Mouse (Mus musculus) hindbrain, embryonic 15.5 days (tissue): ENCODE results near the gene Nt5c2. TPM values are rescaled to one million over a fixed set of nuclear protein-coding genes. Genes with fewer than 3 reads are reported as not detected.

Source experiments
- ATAC-seq: fragments of 200-750 bp; cut with Nextera tagmentation; 2 replicates; pipeline ENCODE4 v1.8.0; 2017; ENCODE audit warnings: low read depth, moderate number of reproducible peaks, moderate TSS enrichment; ENCODE audit not compliant: low FRiP score
- H3K27ac ChIP-seq: fragments of 300-500 bp; sonication (generic); replicated peaks from 2 replicates; pipeline ENCODE4 v1.5.1; 2015; ENCODE audit warnings: mild to moderate bottlenecking, inconsistent platforms
- H3K27me3 ChIP-seq: fragments of 300-500 bp; sonication (generic); 2 replicates; pipeline ENCODE4 v1.6.1; 2015; ENCODE audit warnings: control low read depth, inconsistent platforms
- H3K36me3 ChIP-seq: fragments of 300-500 bp; sonication (generic); 2 replicates; pipeline ENCODE4 v1.6.1; 2015; ENCODE audit warnings: control low read depth, inconsistent platforms
- H3K4me1 ChIP-seq: fragments of 300-500 bp; sonication (generic); replicated peaks from 2 replicates; pipeline ENCODE4 v1.6.1; 2015; ENCODE audit warnings: control low read depth, inconsistent platforms
- H3K4me2 ChIP-seq: fragments of 300-500 bp; sonication (generic); 2 replicates; pipeline ENCODE4 v1.6.1; 2015; ENCODE audit warnings: moderate library complexity, mild to moderate bottlenecking, inconsistent platforms
- H3K4me3 ChIP-seq: fragments of 300-500 bp; sonication (generic); 2 replicates; pipeline ENCODE4 v1.5.1; 2015; ENCODE audit warnings: mild to moderate bottlenecking, inconsistent platforms
- H3K9ac ChIP-seq: fragments of 300-500 bp; sonication (generic); 2 replicates; pipeline ENCODE4 v1.6.1; 2015; ENCODE audit warnings: inconsistent platforms
- H3K9me3 ChIP-seq: fragments of 300-500 bp; sonication (generic); 2 replicates; pipeline ENCODE4 v1.6.1; 2016; ENCODE audit warnings: control low read depth, inconsistent platforms
- WGBS: fragments of 180-500 bp; shearing (Covaris S2); methylation state at CpG from one replicate; pipeline ENCODE4 v1.1.7; 2015; 5-methylcytosine and 5-hydroxymethylcytosine counted together
- polyA plus RNA-seq: library from polyadenylated mRNA; unstranded; fragments of >200 nt; fragmentation: Nextera tagmentation; extraction: Ambion mirVana; gene quantifications from 2 replicates; pipeline ENCODE4 v1.2.1, GENCODE M21; 2015

Nt5c2 gene
- polyA plus RNA-seq, 1 experiment from 2014 or later = 74.1 TPM

DNA sequence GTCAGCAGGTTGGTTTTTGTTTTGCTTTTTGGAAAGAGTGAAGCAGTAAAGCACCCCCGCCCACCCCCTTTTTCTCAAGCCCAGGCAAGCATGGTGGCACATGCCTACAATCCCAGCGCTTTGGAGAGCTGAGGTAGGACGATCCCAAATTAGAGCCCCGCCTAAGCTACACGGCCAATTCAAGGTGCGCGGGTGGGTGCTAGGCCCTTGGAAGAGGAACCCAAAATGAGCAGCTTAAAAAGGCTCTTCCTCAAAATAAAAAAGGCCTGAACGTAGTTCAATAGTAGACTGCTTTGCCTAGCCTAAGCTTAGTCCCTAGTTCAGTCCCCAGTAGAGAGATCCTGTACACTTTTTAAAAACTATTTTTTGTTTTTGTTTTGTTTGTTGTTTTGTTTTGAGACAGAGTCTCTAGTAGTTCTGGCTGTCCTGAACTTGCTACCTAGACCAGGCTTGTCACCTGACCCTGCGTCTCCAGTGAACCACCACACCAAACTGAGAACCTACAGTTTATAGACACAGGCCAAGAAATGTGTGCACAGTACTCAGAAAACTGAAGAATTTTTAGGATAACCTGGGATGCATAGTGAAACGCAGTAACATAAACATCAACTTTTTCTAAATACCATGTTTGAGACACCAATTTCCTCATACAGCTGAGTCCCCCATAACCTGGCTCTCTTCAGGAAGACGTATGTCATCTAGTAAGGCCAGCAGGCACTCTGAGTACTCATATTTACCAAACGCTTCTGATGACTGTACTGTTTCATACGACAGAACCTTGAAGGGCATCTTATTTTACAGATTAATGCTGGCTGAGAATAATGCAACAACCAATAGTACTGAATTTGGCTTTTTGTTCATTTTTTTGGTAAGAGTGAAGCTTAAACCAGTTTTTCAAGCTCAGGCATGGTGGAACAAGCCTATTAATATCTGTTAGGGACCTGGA is 54.6 kb downstream of the Nt5c2 start:
- 81% methylated on average over 13 of the region's 13 CpGs for WGBS
- Histone ChIP-seq H3K27ac (peak overlapping the region; percentile 99), H3K9me3 (no peaks in the 10 kb centered on the region), H3K4me2 (peak overlapping the region; percentile 59), H3K4me1 (peaks cover 38% of the 10 kb centered on the region), H3K27me3 (no peaks in the 10 kb centered on the region), H3K4me3 (peak overlapping the region; percentile 63), H3K36me3 (no peaks in the 10 kb centered on the region), H3K9ac (peak overlapping the region; percentile 89)
- ATAC-seq = no peak

DNA sequence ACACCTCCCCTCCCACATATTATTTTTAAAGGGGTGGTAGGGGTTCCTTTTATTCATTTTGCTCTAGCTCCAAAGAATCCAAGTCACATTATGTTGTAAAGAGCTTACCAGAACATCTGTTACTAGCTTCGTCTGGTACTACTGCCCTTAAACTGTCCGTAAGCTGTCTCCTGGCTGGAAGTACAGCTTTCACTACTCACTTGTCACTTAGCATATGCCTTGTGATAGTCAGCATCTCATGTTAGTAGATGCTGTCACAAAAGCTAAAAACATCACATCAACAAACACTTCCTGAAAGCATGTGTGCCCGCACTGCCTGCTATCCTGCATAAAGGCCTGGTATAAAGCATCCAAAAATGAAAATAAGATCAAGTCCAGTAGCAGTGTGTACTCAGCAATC is 55.4 kb downstream of the Nt5c2 start:
- Histone ChIP-seq H3K27ac (no peak overlapping the region), H3K36me3 (no peaks in the 10 kb centered on the region), H3K4me1 (peaks cover 38% of the 10 kb centered on the region), H3K4me3 (no peak overlapping the region), H3K9me3 (no peaks in the 10 kb centered on the region), H3K9ac (no peak overlapping the region), H3K4me2 (no peak overlapping the region), H3K27me3 (no peaks in the 10 kb centered on the region)
- ATAC-seq = no peak
- WGBS = 83% methylated on average over 3 of the region's 3 CpGs

DNA sequence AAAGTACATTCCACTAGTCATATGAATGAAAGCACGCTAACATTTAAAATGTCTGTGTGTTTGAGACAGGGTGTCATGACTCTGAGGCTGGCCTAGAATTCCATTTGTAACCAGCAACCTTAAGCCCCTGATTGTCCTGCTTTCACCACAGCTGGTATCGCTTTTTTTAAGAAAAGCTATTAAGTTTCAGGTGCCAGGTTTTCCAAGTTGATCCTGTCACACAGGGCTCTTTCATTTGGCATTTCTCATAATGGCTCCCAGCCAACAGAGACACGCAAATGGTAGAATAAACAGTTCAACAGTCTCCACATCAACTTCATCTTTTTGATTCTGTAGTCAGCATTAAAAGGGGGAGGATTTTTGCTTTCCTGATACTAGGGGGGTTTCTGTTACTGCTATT is 56.4 kb downstream of the Nt5c2 start:
- H3K4me2 ChIP-seq = no peak overlapping the region
- no peak overlapping the region for H3K4me3 ChIP-seq
- no peaks in the 10 kb centered on the region for H3K27me3 ChIP-seq
- no peaks in the 10 kb centered on the region for H3K36me3 ChIP-seq
- H3K4me1 ChIP-seq = peaks cover 38% of the 10 kb centered on the region
- H3K27ac ChIP-seq = no peak overlapping the region
- no peak overlapping the region for H3K9ac ChIP-seq
- no peak for ATAC-seq
- no peaks in the 10 kb centered on the region for H3K9me3 ChIP-seq
- WGBS = 63% methylated on average over 3 of the region's 3 CpGs

DNA sequence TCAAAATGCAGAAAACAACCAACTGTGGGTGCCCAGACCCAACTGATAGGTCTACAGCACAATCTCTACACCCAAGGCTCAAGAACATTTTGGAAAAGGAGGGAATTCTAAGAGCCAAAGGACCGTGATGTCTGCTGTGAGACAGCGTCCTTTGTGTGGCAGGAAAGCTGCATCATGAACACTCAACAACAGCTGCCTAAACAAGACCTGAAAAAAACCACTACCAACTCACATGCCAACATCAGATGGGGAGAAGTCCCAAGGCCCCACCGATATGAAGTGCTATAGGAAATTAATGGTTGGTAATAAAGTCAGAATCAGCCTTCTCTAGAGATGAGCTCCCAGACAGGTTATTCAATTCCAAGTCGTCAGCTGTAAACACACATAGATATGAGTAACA is 57.0 kb downstream of the Nt5c2 start:
- H3K4me2 ChIP-seq = no peak overlapping the region
- H3K27ac ChIP-seq = no peak overlapping the region
- no peaks in the 10 kb centered on the region for H3K27me3 ChIP-seq
- peaks cover 36% of the 10 kb centered on the region for H3K4me1 ChIP-seq
- no peak for ATAC-seq
- no peak overlapping the region for H3K9ac ChIP-seq
- no peaks in the 10 kb centered on the region for H3K36me3 ChIP-seq
- H3K4me3 ChIP-seq = no peak overlapping the region
- 73% methylated on average over 4 of the region's 4 CpGs for WGBS
- no peaks in the 10 kb centered on the region for H3K9me3 ChIP-seq

DNA sequence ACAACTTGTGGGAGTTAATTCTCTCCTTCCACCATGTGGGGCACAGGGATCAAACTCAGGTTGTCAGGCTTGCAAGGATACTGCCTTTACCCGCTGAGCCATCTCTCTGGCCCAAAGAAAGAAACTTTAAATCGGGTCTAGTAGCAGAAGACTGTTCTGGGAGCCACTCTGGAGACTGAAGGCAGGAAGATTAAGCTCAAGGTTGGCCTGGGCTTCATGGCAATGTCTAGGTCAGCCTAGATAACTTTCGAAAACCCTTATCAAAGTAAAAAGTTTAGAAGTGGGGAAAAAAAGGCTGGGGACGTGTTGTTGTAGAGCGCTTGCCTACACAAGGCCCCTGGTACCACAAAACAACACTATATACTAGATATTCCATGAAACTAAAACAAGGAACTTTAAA is 58.0 kb downstream of the Nt5c2 start:
- Histone ChIP-seq H3K9ac (no peak overlapping the region), H3K27me3 (no peaks in the 10 kb centered on the region), H3K4me2 (no peak overlapping the region), H3K4me1 (peaks cover 29% of the 10 kb centered on the region), H3K4me3 (no peak overlapping the region), H3K9me3 (no peaks in the 10 kb centered on the region), H3K36me3 (no peaks in the 10 kb centered on the region), H3K27ac (no peak overlapping the region)
- 89% methylated on average over 5 of the region's 5 CpGs for WGBS
- ATAC-seq = no peak

DNA sequence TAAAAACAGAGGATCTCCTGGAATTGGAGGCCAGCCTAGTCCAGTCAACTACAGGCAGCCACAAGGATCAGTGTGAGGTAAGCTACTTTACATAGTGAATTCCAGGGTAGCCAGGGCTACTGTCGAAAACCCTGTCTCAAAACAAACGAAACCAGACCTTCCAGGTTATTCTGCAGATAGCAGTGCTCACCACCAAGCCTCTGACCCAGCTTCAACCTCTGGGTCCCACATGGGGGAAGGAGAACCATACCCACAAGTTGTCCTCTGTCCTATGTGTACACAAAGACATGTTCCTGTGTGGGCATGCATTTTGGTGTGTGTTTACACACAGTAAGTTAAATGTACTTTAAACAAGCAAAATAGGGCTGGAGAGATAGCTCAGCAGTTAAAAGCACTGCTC is 58.5 kb downstream of the Nt5c2 start:
- Histone ChIP-seq H3K4me2 (no peak overlapping the region), H3K4me3 (no peak overlapping the region), H3K9ac (no peak overlapping the region), H3K36me3 (no peaks in the 10 kb centered on the region), H3K27me3 (no peaks in the 10 kb centered on the region), H3K9me3 (no peaks in the 10 kb centered on the region), H3K27ac (no peak overlapping the region), H3K4me1 (peaks cover 29% of the 10 kb centered on the region)
- no peak for ATAC-seq
- 78% methylated on average over 2 of the region's 2 CpGs for WGBS

DNA sequence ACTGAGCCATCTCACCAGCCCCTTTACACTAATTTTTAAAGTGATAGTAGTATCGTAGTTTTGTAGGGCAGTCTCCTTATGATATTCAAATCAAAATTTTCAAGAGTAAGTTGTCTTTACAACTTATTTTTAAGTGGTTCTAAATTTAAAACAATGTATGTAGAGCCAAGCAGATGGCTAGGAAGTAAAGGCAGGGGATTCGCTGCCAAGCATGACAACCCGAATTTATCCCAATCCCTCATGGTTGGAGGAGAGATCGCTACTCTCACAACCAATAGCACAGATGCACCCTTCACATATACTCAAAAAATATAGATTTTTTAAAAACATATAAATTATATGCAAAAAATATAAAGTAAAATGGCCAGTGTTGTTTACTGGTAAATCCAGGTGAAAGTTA is 59.3 kb downstream of the Nt5c2 start:
- Histone ChIP-seq H3K4me1 (peaks cover 24% of the 10 kb centered on the region), H3K4me3 (no peak overlapping the region), H3K9me3 (no peaks in the 10 kb centered on the region), H3K9ac (no peak overlapping the region), H3K4me2 (no peak overlapping the region), H3K27me3 (no peaks in the 10 kb centered on the region), H3K36me3 (peaks cover 2% of the 10 kb centered on the region; the same call in 1 of the 2 replicates), H3K27ac (no peak overlapping the region)
- 96% methylated on average over 4 of the region's 4 CpGs for WGBS
- no peak for ATAC-seq

DNA sequence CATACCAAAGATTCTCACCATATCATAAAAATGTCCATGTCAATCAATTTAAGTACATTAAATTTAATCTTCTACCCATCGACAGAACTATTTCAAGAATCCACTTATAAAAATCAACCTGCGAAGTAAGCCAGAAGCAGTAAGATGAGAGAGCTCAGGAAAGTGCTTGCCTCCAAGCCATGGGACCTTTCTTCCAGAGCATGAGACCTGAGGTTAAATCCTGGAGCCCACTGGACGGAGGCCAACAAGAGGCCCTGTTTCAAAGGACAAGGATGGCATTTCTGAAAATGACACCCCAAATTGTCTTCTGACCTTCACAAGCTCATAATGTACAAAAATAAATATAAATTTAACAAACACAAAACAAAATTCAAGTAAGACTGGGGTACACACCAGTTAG is 61.4 kb downstream of the Nt5c2 start:
- Histone ChIP-seq H3K9ac (no peak overlapping the region), H3K4me1 (peaks cover 6% of the 10 kb centered on the region), H3K27me3 (no peaks in the 10 kb centered on the region), H3K36me3 (peaks cover 15% of the 10 kb centered on the region), H3K9me3 (no peaks in the 10 kb centered on the region), H3K4me3 (no peak overlapping the region), H3K4me2 (no peak overlapping the region), H3K27ac (no peak overlapping the region)
- no peak for ATAC-seq
- WGBS = 94% methylated on average over 3 of the region's 3 CpGs

DNA sequence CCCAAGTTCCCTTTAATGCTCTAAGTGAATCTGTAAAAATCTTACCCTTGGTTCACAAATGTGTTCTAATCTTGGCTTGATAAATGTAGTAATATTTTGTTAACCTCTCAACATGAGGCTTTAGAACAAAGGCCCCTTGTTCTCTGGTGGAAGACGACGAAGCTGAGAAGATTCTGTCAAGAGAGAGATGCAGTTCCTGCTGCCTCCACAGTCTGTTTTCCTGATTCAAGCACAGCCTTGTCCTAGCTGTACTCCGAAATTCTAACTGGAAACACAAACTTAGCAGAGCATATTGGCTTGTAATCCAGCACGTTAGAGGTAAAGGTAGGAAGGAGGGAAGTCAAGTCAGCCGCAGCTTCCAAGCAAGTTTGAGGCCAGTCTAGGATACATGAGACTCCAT is 62.0 kb downstream of the Nt5c2 start:
- H3K9me3 ChIP-seq = no peaks in the 10 kb centered on the region
- no peak overlapping the region for H3K4me2 ChIP-seq
- peaks cover 15% of the 10 kb centered on the region for H3K36me3 ChIP-seq
- H3K27ac ChIP-seq = no peak overlapping the region
- H3K4me1 ChIP-seq = peaks cover 3% of the 10 kb centered on the region; the same call in 1 of the 2 replicates
- WGBS = 71% methylated on average over 5 of the region's 5 CpGs
- no peaks in the 10 kb centered on the region for H3K27me3 ChIP-seq
- no peak overlapping the region for H3K4me3 ChIP-seq
- no peak overlapping the region for H3K9ac ChIP-seq
- no peak for ATAC-seq

DNA sequence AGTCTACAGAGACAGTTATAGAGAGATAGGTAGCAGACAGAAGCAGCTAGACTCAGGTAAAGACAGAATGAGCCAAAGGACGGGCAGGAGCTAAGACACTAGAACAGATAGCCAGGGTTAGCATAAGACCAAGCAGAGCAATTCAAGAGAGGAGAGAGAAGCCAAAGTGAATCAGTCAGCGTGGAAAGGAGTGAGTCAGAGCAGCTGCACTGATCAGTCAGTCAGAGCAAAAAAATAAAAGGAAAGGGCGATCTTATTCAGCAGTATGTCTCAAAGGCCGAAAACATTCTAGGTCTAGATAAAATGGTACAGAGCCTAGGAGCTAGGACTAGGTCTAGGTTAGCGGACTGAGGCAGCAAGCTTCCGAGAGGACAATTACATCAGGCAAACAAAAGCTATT is 70.6 kb downstream of the Nt5c2 start:
- H3K4me2 ChIP-seq = no peak overlapping the region
- no peak overlapping the region for H3K27ac ChIP-seq
- ATAC-seq = no peak
- WGBS = 90% methylated on average over 6 of the region's 6 CpGs
- no peaks in the 10 kb centered on the region for H3K9me3 ChIP-seq
- H3K4me3 ChIP-seq = no peak overlapping the region
- no peak overlapping the region for H3K9ac ChIP-seq
- no peaks in the 10 kb centered on the region for H3K4me1 ChIP-seq
- peaks cover 6% of the 10 kb centered on the region for H3K36me3 ChIP-seq
- no peaks in the 10 kb centered on the region for H3K27me3 ChIP-seq

DNA sequence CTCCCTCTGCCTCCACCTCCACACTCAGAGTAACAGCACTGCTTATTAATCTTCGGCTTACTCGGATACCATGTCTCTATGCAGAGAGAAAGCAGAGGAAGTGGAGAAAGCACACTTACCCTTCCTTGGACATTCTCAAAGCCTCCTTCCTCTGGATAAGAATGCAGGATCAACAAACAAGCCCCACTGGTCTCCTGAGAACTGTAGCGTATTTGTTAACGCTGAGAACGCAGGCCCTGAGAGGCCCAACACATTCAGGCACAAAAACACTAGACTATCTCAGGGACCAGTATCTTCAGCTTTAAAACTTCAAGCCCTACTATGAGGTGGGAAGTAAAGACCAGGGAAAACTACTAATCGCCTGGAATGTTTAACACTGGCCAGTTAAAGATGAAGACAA is 77.8 kb downstream of the Nt5c2 start:
- no peak overlapping the region for H3K4me2 ChIP-seq
- no peak overlapping the region for H3K9ac ChIP-seq
- H3K9me3 ChIP-seq = no peaks in the 10 kb centered on the region
- WGBS = 48% methylated on average over 6 of the region's 6 CpGs
- ATAC-seq = no peak
- H3K36me3 ChIP-seq = no peaks in the 10 kb centered on the region
- no peak overlapping the region for H3K4me3 ChIP-seq
- peak overlapping the region; percentile 75 for H3K27ac ChIP-seq
- H3K4me1 ChIP-seq = peaks cover 9% of the 10 kb centered on the region; the same call in 1 of the 2 replicates
- no peaks in the 10 kb centered on the region for H3K27me3 ChIP-seq

DNA sequence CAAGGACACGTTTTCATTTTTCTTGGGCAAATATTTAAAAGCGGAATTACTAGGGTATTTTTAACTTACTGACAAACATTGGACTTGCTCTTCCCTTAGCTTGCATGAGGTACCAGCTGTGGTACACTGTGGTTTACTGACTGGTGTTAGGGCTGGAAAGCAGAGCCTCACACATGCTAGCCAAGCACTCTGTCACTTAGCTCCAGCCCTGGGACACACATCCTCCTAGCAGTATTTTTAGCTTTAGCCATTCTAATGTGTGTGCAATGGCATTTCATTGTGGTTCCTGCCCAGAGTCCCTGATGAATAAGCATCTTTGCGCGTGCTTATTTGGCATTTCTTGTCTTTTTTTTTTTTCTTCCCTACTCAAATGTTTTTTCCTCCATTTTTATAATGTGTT is 80.9 kb downstream of the Nt5c2 start:
- peaks cover 11% of the 10 kb centered on the region; the same call in 1 of the 2 replicates for H3K4me1 ChIP-seq
- no peak overlapping the region for H3K9ac ChIP-seq
- WGBS = 85% methylated on average over 4 of the region's 4 CpGs
- no peaks in the 10 kb centered on the region for H3K36me3 ChIP-seq
- no peak overlapping the region for H3K4me3 ChIP-seq
- ATAC-seq = no peak
- no peaks in the 10 kb centered on the region for H3K9me3 ChIP-seq
- no peaks in the 10 kb centered on the region for H3K27me3 ChIP-seq
- H3K27ac ChIP-seq = no peak overlapping the region
- H3K4me2 ChIP-seq = no peak overlapping the region
